Mouse (Mus musculus): Measurements from ENCODE around the gene Aspscr1.

- TF ChIP-seq GATA1 (IDR thresholded peaks at IDR 0.05; ENCODE audit: borderline replicate concordance, low read length) (no peak), CTCF (IDR thresholded peaks at IDR 0.05; ENCODE audit: low read depth, low read length) (no peak; the same call in 1 of the 2 replicates)
These were observed 7.1 kb downstream of the Aspscr1 start for GRCm38 (mm10) chr11:120679909-120680308.

Data from G1E (cell line).